Mouse (Mus musculus) CH12.LX (cell line): Measurements from ENCODE around the gene Prmt3. TPM values are rescaled to one million over a fixed set of nuclear protein-coding genes. Genes with fewer than 3 reads are reported as not detected.

ENCODE experiments used
- DNase-seq: peaks from one replicate; pipeline ENCODE4 v3.0.0-alpha.2; 2013; ENCODE audit errors: extremely low read depth
- H3K27ac ChIP-seq: 2 replicates; pipeline ENCODE4 v1.5.1; 2012; ENCODE audit warnings: low read depth, mild to moderate bottlenecking, control low read depth, moderate library complexity; ENCODE audit not compliant: insufficient read depth
- H3K27me3 ChIP-seq: replicated peaks from 2 replicates; pipeline ENCODE3; 2012; ENCODE audit warnings: inconsistent platforms
- H3K36me3 ChIP-seq, 2 experiments: replicated peaks in 1 of 2; 2 replicates each; pipeline versions ENCODE3 to v1.6.1; 2012; ENCODE audit warnings: inconsistent platforms in 1 of 2, low read length in 1 of 2, mild to moderate bottlenecking in 1 of 2, mixed read lengths in 1 of 2, moderate library complexity in 1 of 2; ENCODE audit not compliant: control insufficient read depth in 1 of 2, insufficient read depth in 1 of 2
- H3K4me1 ChIP-seq, 2 experiments: 2 replicates each; pipeline ENCODE4 v1.6.1; 2012; ENCODE audit warnings: inconsistent platforms in 1 of 2, moderate library complexity in 1 of 2; ENCODE audit not compliant: insufficient read depth in 2 of 2, control insufficient read depth in 1 of 2
- H3K4me2 ChIP-seq: 2 replicates; pipeline ENCODE4 v1.6.1; 2012; ENCODE audit warnings: low read depth, mild to moderate bottlenecking, control low read depth; ENCODE audit not compliant: poor library complexity, insufficient read depth, severe bottlenecking
- H3K4me3 ChIP-seq, 3 experiments: fragments of 150-350 bp in 1 of 3; sonication (generic) in 1 of 3; replicated peaks in 1 of 3; 2 replicates each; pipeline versions ENCODE3 to v1.5.1; 2011 to 2012; ENCODE audit warnings: low read depth in 2 of 3, low read length in 2 of 3, mild to moderate bottlenecking in 2 of 3, moderate library complexity in 2 of 3, control low read depth in 1 of 3, improper control_type of control experiment in 1 of 3, inconsistent platforms in 1 of 3, mixed read lengths in 1 of 3; ENCODE audit not compliant: poor library complexity in 1 of 3
- H3K79me2 ChIP-seq: replicated peaks from 2 replicates; pipeline ENCODE4 v1.6.1; 2012; ENCODE audit warnings: mild to moderate bottlenecking, moderate library complexity; ENCODE audit not compliant: control insufficient read depth, poor library complexity, insufficient read depth, severe bottlenecking; ENCODE audit errors: extremely low read depth
- H3K9ac ChIP-seq: 2 replicates; pipeline ENCODE4 v1.6.1; 2012; ENCODE audit warnings: low read depth, mild to moderate bottlenecking, control low read depth, moderate library complexity; ENCODE audit not compliant: insufficient read depth
- H3K9me3 ChIP-seq: replicated peaks from 2 replicates; pipeline ENCODE3; 2012; ENCODE audit warnings: low read length, inconsistent platforms, mixed read lengths
- BHLHE40 ChIP-seq: IDR thresholded peaks from 2 replicates; pipeline ENCODE4 v1.6.1; 2011; ENCODE audit warnings: mild to moderate bottlenecking, low read depth, low read length, improper control_type of control experiment
- CHD2 ChIP-seq: IDR thresholded peaks from 2 replicates; pipeline ENCODE4 v1.6.1; 2011; ENCODE audit warnings: low read length, improper control_type of control experiment
- CTCF ChIP-seq, 2 experiments: IDR thresholded peaks in 1 of 2; conservative IDR thresholded peaks in 1 of 2; 2 replicates each; pipeline ENCODE4 v1.5.1; 2011 to 2012; ENCODE audit warnings: low read depth in 2 of 2, low read length in 2 of 2, improper control_type of control experiment in 1 of 2, inconsistent platforms in 1 of 2, mild to moderate bottlenecking in 1 of 2, moderate library complexity in 1 of 2
- E2F4 ChIP-seq: IDR thresholded peaks from 2 replicates; pipeline ENCODE4 v1.6.1; 2011; ENCODE audit warnings: low read depth, low read length, improper control_type of control experiment; ENCODE audit not compliant: insufficient replicate concordance
- ELF1 ChIP-seq: IDR thresholded peaks from 2 replicates; pipeline ENCODE4 v1.6.1; 2014; ENCODE audit warnings: low read depth, mild to moderate bottlenecking, inconsistent platforms, low read length, improper control_type of control experiment
- EP300 ChIP-seq: IDR thresholded peaks from 2 replicates; pipeline ENCODE4 v1.6.1; 2011; ENCODE audit warnings: low read length, improper control_type of control experiment
- ETS1 ChIP-seq: conservative IDR thresholded peaks from 2 replicates; pipeline ENCODE4 v1.6.1; 2012; ENCODE audit warnings: low read depth, mild to moderate bottlenecking, inconsistent platforms, low read length, improper control_type of control experiment, moderate library complexity
- HCFC1 ChIP-seq: IDR thresholded peaks from 2 replicates; pipeline ENCODE4 v1.6.1; 2012; ENCODE audit warnings: low read depth, mild to moderate bottlenecking, inconsistent platforms, low read length, improper control_type of control experiment
- IRF4 ChIP-seq: IDR thresholded peaks from 2 replicates; pipeline ENCODE4 v1.6.1; 2014; ENCODE audit warnings: low read depth, mild to moderate bottlenecking, inconsistent platforms, low read length, improper control_type of control experiment
- JUND ChIP-seq: conservative IDR thresholded peaks from 2 replicates; pipeline ENCODE4 v1.6.1; 2011; ENCODE audit warnings: low read depth, low read length, improper control_type of control experiment
- KAT2A ChIP-seq: IDR thresholded peaks from 2 replicates; pipeline ENCODE4 v1.6.1; 2012; ENCODE audit warnings: low read length, improper control_type of control experiment, inconsistent platforms; ENCODE audit not compliant: insufficient replicate concordance
- MAX ChIP-seq: IDR thresholded peaks from 2 replicates; pipeline ENCODE4 v1.6.1; 2011; ENCODE audit warnings: low read length, improper control_type of control experiment
- MAZ ChIP-seq: IDR thresholded peaks from 2 replicates; pipeline ENCODE4 v1.6.1; 2012; ENCODE audit warnings: low read depth, mild to moderate bottlenecking, inconsistent platforms, low read length, improper control_type of control experiment, moderate library complexity
- MEF2A ChIP-seq: IDR thresholded peaks from 2 replicates; pipeline ENCODE4 v1.6.1; 2014; ENCODE audit warnings: low read depth, mild to moderate bottlenecking, inconsistent platforms, low read length, improper control_type of control experiment, borderline replicate concordance
- MXI1 ChIP-seq: IDR thresholded peaks from 2 replicates; pipeline ENCODE4 v1.6.1; 2011; ENCODE audit warnings: mild to moderate bottlenecking, low read depth, low read length, improper control_type of control experiment
- MYC ChIP-seq: IDR thresholded peaks from 2 replicates; pipeline ENCODE4 v1.6.1; 2011; ENCODE audit warnings: low read depth, mild to moderate bottlenecking, improper control_type of control experiment, low read length
- NELFE ChIP-seq: IDR thresholded peaks from 2 replicates; pipeline ENCODE4 v1.6.1; 2011; ENCODE audit warnings: low read depth, low read length, improper control_type of control experiment
- NRF1 ChIP-seq: IDR thresholded peaks from 2 replicates; pipeline ENCODE4 v1.6.1; 2014; ENCODE audit warnings: low read depth, mild to moderate bottlenecking, inconsistent platforms, low read length, improper control_type of control experiment, moderate library complexity
- PAX5 ChIP-seq: IDR thresholded peaks from 2 replicates; pipeline ENCODE4 v1.6.1; 2012; ENCODE audit warnings: low read length, inconsistent platforms, mixed read lengths
- POLR2A ChIP-seq: IDR thresholded peaks from 2 replicates; pipeline ENCODE4 v1.6.1; 2011; ENCODE audit warnings: low read depth, mild to moderate bottlenecking, improper control_type of control experiment, low read length
- POLR2AphosphoS2 ChIP-seq: IDR thresholded peaks from 2 replicates; pipeline ENCODE4 v1.6.1; 2011; ENCODE audit warnings: low read depth, low read length, improper control_type of control experiment
- SIN3A ChIP-seq: IDR thresholded peaks from 2 replicates; pipeline ENCODE4 v1.6.1; 2012; ENCODE audit warnings: low read length, improper control_type of control experiment, inconsistent platforms
- SMC3 ChIP-seq: IDR thresholded peaks from 2 replicates; pipeline ENCODE4 v1.6.1; 2011; ENCODE audit warnings: low read depth, low read length, improper control_type of control experiment
- TBP ChIP-seq: conservative IDR thresholded peaks from 2 replicates; pipeline ENCODE4 v1.6.1; 2011; ENCODE audit warnings: low read depth, low read length, improper control_type of control experiment
- UBTF ChIP-seq: IDR thresholded peaks from 2 replicates; pipeline ENCODE4 v1.6.1; 2012; ENCODE audit warnings: low read depth, mild to moderate bottlenecking, inconsistent platforms, low read length, improper control_type of control experiment, moderate library complexity
- USF1 ChIP-seq: IDR thresholded peaks from 2 replicates; pipeline ENCODE4 v1.6.1; 2014; ENCODE audit warnings: low read depth, mild to moderate bottlenecking, inconsistent platforms, low read length, improper control_type of control experiment
- USF2 ChIP-seq: conservative IDR thresholded peaks from 2 replicates; pipeline ENCODE4 v1.6.1; 2011; ENCODE audit warnings: low read depth, low read length, improper control_type of control experiment
- ZC3H11A ChIP-seq: IDR thresholded peaks from 2 replicates; pipeline ENCODE4 v1.6.1; 2012; ENCODE audit warnings: low read depth, mild to moderate bottlenecking, inconsistent platforms, low read length, improper control_type of control experiment
- ZKSCAN1 ChIP-seq: IDR thresholded peaks from 2 replicates; pipeline ENCODE4 v1.6.1; 2012; ENCODE audit warnings: low read depth, inconsistent platforms, low read length, improper control_type of control experiment, borderline replicate concordance
- ZMIZ1 ChIP-seq: IDR thresholded peaks from 2 replicates; pipeline ENCODE4 v1.6.1; 2012; ENCODE audit warnings: low read depth, mild to moderate bottlenecking, inconsistent platforms, low read length, improper control_type of control experiment
- ZNF384 ChIP-seq: IDR thresholded peaks from 2 replicates; pipeline ENCODE4 v1.6.1; 2012; ENCODE audit warnings: low read depth, low read length, improper control_type of control experiment, inconsistent platforms
- dilution Hi-C: fragments of 300-500 bp; cut with MboI; formaldehyde crosslinking; loops from 2 replicates; pipeline ENCODE4 v1.14.3; 2020; ENCODE audit warnings: low sequenced_read_pairs; ENCODE audit not compliant: extremely low pct_unique_long_range_greater_than_20kb, extremely low pct_ligation_motif_present
- in situ Hi-C: fragments of 300-500 bp; cut with MboI; formaldehyde crosslinking; loops from 3 replicates; pipeline ENCODE4 v1.14.3; 2019; ENCODE audit warnings: low sequenced_read_pairs, low pct_ligation_motif_present, low pct_unique_long_range_greater_than_20kb, mixed read lengths
- polyA plus RNA-seq: library from polyadenylated mRNA; unstranded; fragments of >175 nt; gene quantifications from 2 replicates; pipeline ENCODE4 v1.2.1, GENCODE M21; 2012; ENCODE audit warnings: low read depth; ENCODE audit not compliant: insufficient read length
- total RNA-seq, 2 experiments: library from RNA; depleted of rRNA; stranded (reverse); fragments of 300-350 nt in 1 of 2; fragments of >200 nt in 1 of 2; gene quantifications; 2 replicates each; pipeline ENCODE4 v1.2.3; 2012 to 2014

Gene Prmt3
- total and polyA plus RNA-seq, 3 experiments, result 47.9 to 86.0 (median 54.5) TPM

DNA sequence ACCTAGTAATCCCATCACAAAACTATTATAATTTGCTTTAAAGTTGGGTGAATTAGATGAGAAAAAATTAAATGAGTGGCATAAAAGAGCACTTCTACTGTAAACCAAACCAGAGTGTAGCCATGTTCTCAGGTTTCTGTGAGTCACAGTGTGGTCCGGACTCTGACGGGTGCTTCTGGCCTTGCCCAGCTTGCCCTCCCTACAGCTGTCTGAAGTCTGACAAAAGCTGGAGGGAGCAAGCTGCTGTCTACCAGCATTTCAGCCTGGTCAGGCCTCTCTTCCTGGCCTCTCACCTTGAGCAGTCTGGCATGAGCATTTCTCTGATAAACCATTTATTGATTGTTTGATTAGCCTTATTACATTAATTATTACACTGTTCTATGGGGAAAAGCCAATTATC is 69.8 kb downstream of the Prmt3 start:
- H3K9me3 ChIP-seq, result no peaks in the 10 kb centered on the region
- no peak overlapping the region for H3K27ac ChIP-seq
- no peak overlapping the region for H3K4me3 ChIP-seq
- no peaks in the 10 kb centered on the region for H3K27me3 ChIP-seq
- H3K79me2 ChIP-seq, result no peaks in the 10 kb centered on the region
- H3K4me1 ChIP-seq, result peaks cover 10 to 21% of the 10 kb centered on the region in 2 experiments; a peak in 3 of 4 replicates
- H3K9ac ChIP-seq, result no peak overlapping the region
- TF ChIP-seq NRF1 (no peak), ETS1 (no peak), BHLHE40 (no peak), E2F4 (no peak), POLR2A (no peak), EP300 (no peak), MXI1 (no peak), NELFE (no peak), ZNF384 (no peak), JUND (no peak), ELF1 (no peak), ZKSCAN1 (no peak), SIN3A (no peak), USF2 (no peak), ZMIZ1 (no peak), PAX5 (no peak), CHD2 (no peak), POLR2AphosphoS2 (no peak), SMC3 (no peak)
- H3K36me3 ChIP-seq, result peaks cover 9 to 72% of the 10 kb centered on the region in 2 experiments
- no peak overlapping the region for H3K4me2 ChIP-seq
- in situ Hi-C loops, result no loop called here
- no peak for DNase-seq
- dilution Hi-C loops, result no loop called here

DNA sequence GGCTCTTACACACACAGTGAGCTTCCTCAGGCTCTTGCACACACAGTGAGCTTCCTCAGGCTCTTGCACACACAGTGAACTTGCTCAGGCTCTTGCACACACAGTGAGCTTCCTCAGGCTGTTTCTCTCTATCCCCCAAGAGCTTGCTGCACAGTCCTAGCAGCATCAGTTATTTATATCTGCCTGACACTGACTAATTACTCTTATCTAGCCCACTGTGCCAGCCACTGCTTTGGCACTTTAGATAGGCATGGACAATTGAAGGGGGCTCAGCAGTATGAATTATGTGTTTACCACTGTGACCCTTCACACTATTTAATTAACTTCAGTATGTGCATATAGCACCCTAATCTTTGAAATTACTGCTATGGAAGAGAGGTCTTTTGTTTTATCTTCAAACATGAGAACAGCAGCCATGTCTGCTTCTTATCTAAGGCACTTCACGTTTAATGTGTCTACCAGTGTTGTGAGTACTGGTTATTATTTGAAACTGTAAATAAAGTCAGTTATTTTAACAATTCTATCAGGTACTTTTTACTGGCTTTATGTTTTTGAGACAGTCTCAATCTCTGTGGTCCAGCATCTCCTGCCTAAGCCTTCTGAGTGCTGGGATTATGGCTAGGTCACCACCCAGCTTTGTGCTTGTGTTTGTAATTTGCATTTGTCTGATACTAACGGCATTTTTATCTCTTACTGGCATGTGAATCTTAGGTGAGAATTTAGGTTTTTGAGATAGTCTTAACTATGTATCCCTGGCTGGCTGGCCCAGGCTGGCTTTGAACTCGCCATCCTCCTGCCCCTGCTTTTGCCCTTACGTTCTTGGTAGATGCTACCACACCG is 75.4 kb downstream of the Prmt3 start:
- no peaks in the 10 kb centered on the region for H3K27me3 ChIP-seq
- no peak overlapping the region for H3K4me3 ChIP-seq
- H3K9me3 ChIP-seq, result no peaks in the 10 kb centered on the region
- H3K36me3 ChIP-seq, result peaks cover 24 to 82% of the 10 kb centered on the region in 2 experiments
- H3K79me2 ChIP-seq, result no peaks in the 10 kb centered on the region
- DNase-seq, result no peak
- in situ Hi-C loops (no loop called here), dilution Hi-C loops (no loop called here)
- H3K4me1 ChIP-seq, result no peaks in the 10 kb centered on the region; a peak in 1 of 4 replicates
- no peak overlapping the region for H3K27ac ChIP-seq
- no peak overlapping the region for H3K4me2 ChIP-seq
- no peak overlapping the region for H3K9ac ChIP-seq
- TF ChIP-seq ZC3H11A, result no peak
- TF ChIP-seq POLR2AphosphoS2, result no peak
- TF ChIP-seq BHLHE40, result no peak
- no peak for TF ChIP-seq MAX
- TF ChIP-seq MYC, result no peak
- TF ChIP-seq UBTF, result no peak
- no peak for TF ChIP-seq JUND
- no peak for TF ChIP-seq USF1
- no peak for TF ChIP-seq E2F4
- no peak for TF ChIP-seq KAT2A
- TF ChIP-seq SMC3, result no peak
- no peak for TF ChIP-seq IRF4
- TF ChIP-seq MXI1, result no peak
- TF ChIP-seq ETS1, result no peak
- no peak for TF ChIP-seq CTCF (conservative IDR thresholded peaks at IDR 0.05 in 1 of 2, IDR thresholded peaks at IDR 0.05 in 1 of 2; ENCODE audit: low read depth in 2 of 2, low read length in 2 of 2)
- no peak for TF ChIP-seq MAZ
- TF ChIP-seq TBP, result no peak
- TF ChIP-seq HCFC1, result no peak
- TF ChIP-seq MEF2A, result no peak
